Mouse (Mus musculus) E14TG2a.4 (cell line): ENCODE measurements at regions not wholly inside any gene's neighbourhood (a gene's known extent, or its start where the extent isn't known, plus 50 kb on each side); places are given as distances from the start of the nearest gene placed in this dataset.

Experiments used
- H3K27me3 ChIP-seq: 2 replicates; pipeline ENCODE4 v1.6.1; 2014; ENCODE audit warnings: low read length, control low read depth; ENCODE audit not compliant: insufficient read depth
- H3K36me3 ChIP-seq: 2 replicates; pipeline ENCODE4 v1.6.1; 2014; ENCODE audit warnings: low read length, control low read depth; ENCODE audit not compliant: insufficient read depth
- H3K4me1 ChIP-seq: replicated peaks from 2 replicates; pipeline ENCODE4 v1.6.1; 2014; ENCODE audit warnings: low read depth, low read length, control low read depth
- H3K4me3 ChIP-seq: replicated peaks from 2 replicates; pipeline ENCODE4 v1.5.1; 2014; ENCODE audit warnings: mild to moderate bottlenecking, low read length
- H3K9me3 ChIP-seq: 2 replicates; pipeline ENCODE4 v1.6.1; 2014; ENCODE audit warnings: low read length, control low read depth
- CTCF ChIP-seq: conservative IDR thresholded peaks from 2 replicates; pipeline ENCODE4 v1.5.1; 2014; ENCODE audit warnings: low read length
- NANOG ChIP-seq: IDR thresholded peaks from 2 replicates; pipeline ENCODE4 v1.6.1; 2014; ENCODE audit warnings: borderline replicate concordance, low read length, mixed read lengths
- POU5F1 ChIP-seq: IDR thresholded peaks from 2 replicates; pipeline ENCODE4 v1.6.1; 2014; ENCODE audit warnings: low read length, borderline replicate concordance

DNA sequence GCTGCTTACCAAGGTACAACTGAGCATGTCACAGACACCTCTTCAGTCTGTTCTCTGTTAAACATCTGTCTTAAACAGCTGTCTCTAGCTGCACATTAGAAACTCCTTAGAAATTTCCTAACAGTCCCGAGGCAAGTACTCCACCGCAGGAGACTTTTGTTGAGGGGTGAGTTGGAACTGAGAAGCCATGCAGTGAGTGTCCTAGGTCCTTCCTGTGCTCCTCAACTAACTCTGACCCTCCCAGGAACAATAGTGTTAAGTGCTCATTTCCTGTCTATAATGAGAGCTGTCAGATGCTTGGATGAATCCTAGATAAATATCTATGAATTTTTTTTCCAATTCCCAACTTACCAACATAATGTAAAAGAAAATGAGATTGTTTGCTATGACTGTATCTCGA, 141.1 kb downstream of the Slc35b3 start:
- H3K27me3 ChIP-seq: no peaks in the 10 kb centered on the region

DNA sequence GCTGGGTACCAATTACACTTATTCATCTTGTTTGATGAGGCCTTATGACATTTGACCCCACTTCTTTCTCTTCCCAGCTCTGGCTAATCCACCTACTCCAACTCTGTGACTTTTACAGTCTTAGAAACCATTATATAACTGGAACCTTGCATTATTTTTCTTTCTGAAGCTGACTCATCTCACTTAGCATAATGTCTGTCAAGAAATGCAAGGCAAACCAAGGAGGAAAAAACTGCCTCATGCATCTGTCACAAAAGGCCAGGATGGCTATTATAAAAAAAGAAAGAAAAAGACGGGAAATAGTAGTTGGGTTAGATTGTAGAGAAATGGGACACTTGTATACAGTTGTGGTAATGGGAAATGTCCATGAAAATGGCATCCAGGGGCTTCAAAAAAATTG, 141.9 kb downstream of the Slc35b3 start:
- H3K9me3 ChIP-seq: peaks cover 12% of the 10 kb centered on the region; the same call in 1 of the 2 replicates
- H3K36me3 ChIP-seq: no peaks in the 10 kb centered on the region
- H3K4me1 ChIP-seq: peaks cover 24% of the 10 kb centered on the region
- TF ChIP-seq POU5F1 (no peak), CTCF (no peak), NANOG (no peak)
- H3K4me3 ChIP-seq: no peak overlapping the region
- H3K27me3 ChIP-seq: no peaks in the 10 kb centered on the region

More for the DNA sequence above, 141.1 kb downstream of the Slc35b3 start:
- peaks cover 5% of the 10 kb centered on the region; the same call in 1 of the 2 replicates for H3K9me3 ChIP-seq
- no peaks in the 10 kb centered on the region for H3K36me3 ChIP-seq
- H3K4me1 ChIP-seq: peaks cover 29% of the 10 kb centered on the region
- TF ChIP-seq POU5F1: no peak
- TF ChIP-seq CTCF: no peak
- peak; percentile 66; the same call in 1 of the 2 replicates for TF ChIP-seq NANOG
- H3K4me3 ChIP-seq: no peak overlapping the region

DNA sequence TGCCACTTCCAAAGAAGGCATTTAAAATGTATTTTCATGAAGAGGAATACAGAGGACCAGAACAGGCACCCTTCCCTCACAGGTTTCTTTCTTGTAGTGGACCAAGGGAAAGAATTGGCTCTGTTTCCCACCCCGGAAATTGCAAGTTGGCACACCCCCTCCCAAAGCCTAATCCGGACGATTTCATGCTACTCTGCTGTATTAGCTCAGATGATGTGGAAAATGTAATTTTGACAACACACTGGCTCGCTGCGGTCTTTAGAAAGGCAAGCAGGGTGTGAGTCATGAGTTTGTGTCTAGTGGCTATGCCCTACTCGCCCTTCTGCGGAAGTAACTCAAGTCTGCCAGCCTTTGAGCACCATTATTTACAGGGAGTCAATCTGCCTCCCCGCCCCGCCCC, 144.4 kb downstream of the Slc35b3 start:
- H3K9me3 ChIP-seq: peaks cover 14% of the 10 kb centered on the region; the same call in 1 of the 2 replicates
- H3K4me1 ChIP-seq: peaks cover 24% of the 10 kb centered on the region
- no peaks in the 10 kb centered on the region for H3K36me3 ChIP-seq
- H3K4me3 ChIP-seq: no peak overlapping the region
- no peaks in the 10 kb centered on the region for H3K27me3 ChIP-seq
- TF ChIP-seq NANOG (no peak), POU5F1 (no peak), CTCF (no peak)

DNA sequence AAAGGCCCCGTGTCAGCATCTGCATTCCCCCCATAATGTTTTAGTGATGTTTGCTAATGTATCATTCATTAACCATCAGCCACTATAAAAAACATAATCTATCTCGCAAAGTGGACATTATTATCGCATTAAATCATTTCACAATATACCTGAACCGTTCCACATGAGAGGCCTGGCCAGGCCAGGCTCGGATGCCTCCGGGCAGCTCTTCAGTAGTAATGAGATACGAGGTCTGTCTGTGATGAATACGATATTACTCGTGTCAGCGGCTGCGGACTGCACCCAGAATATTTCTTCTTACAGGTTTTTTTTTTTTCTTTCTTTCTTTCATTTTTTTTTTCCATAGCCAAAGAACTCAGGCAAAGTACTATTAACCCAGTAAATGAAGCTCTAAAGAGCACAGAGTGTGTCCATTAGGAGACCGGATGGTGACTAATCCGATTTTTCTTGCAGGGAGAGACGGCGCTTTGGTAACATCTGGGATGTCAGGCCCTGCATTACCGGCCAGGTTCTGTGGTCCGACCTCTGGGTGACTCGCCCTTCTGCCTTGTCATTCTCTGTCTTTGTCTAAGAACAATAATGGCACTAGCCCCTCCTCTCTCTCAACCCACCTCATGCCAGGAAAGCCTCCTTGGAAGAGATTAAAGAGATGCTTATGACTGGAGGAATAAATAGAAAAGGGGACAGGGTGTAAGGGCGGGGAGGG, 145.5 kb downstream of the Slc35b3 start:
- Histone ChIP-seq H3K9me3 (peaks cover 14% of the 10 kb centered on the region; the same call in 1 of the 2 replicates), H3K4me1 (peaks cover 24% of the 10 kb centered on the region), H3K36me3 (no peaks in the 10 kb centered on the region), H3K27me3 (no peaks in the 10 kb centered on the region), H3K4me3 (no peak overlapping the region)
- no peak for TF ChIP-seq NANOG
- TF ChIP-seq POU5F1: no peak
- TF ChIP-seq CTCF: no peak

DNA sequence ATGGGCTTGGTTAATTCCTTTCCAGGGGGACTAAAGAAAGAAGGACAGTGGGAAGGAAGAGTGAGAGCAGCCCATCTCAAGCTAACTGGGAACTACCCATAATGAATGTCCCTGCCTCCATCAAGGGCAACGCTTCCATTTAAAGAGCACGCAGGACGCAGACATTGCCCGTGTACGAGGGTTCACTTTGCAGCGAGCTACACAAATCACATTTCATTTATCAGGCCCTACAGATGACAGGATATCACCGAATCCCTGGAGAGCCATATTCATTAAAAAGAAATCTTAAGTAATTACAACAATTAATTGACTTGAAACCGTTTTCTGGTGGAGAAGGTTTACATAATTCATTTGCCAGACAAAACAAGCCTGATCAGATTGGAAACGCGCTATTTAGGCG, 139.7 kb upstream of the Eef1e1 start:
- Histone ChIP-seq H3K36me3 (no peaks in the 10 kb centered on the region), H3K4me3 (no peak overlapping the region), H3K9me3 (no peaks in the 10 kb centered on the region), H3K27me3 (peaks cover 2% of the 10 kb centered on the region; the same call in 1 of the 2 replicates), H3K4me1 (peaks cover 4% of the 10 kb centered on the region; the same call in 1 of the 2 replicates)
- no peak for TF ChIP-seq POU5F1
- TF ChIP-seq NANOG: no peak
- TF ChIP-seq CTCF: no peak

- TF ChIP-seq POU5F1 (no peak), CTCF (no peak)
- Histone ChIP-seq H3K27me3 (no peaks in the 10 kb centered on the region), H3K4me3 (0 out of 2 replicates have a peak overlapping the region, but pooled peaks have one; percentile 13), H3K4me1 (peaks cover 6% of the 10 kb centered on the region), H3K9me3 (no peaks in the 10 kb centered on the region), H3K36me3 (no peaks in the 10 kb centered on the region)
These were observed 134.6 kb upstream of the Eef1e1 start for GRCm38 (mm10) chr13:38793456-38793855.

DNA sequence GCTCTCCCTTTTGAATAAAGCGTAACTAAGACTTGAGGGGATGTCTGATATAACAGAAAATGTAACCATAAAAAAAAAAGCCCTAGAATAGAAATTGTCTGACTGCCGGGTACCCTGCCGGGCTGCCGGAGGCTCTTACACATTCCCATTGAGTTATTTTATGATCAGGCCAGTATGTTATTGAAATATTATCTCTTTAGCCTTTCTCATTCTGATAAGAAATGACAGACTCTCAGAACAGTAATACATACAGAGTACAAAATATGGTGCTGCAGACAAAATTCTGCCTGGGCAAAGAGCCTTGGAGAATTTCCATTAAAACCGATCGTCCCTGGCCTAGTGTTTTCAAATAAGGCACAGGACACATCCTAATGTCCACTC, 121.8 kb upstream of the Eef1e1 start:
- Histone ChIP-seq H3K4me1 (no peaks in the 10 kb centered on the region), H3K27me3 (no peaks in the 10 kb centered on the region), H3K4me3 (no peak overlapping the region), H3K9me3 (peaks cover 4% of the 10 kb centered on the region; the same call in 1 of the 2 replicates), H3K36me3 (no peaks in the 10 kb centered on the region)
- TF ChIP-seq POU5F1 (no peak), CTCF (no peak), NANOG (no peak)

GRCm38 (mm10) chr13:38779984-38780629, 121.2 kb upstream of the Eef1e1 start:
- Histone ChIP-seq H3K9me3 (peaks cover 4% of the 10 kb centered on the region; the same call in 1 of the 2 replicates), H3K36me3 (no peaks in the 10 kb centered on the region), H3K4me1 (no peaks in the 10 kb centered on the region), H3K4me3 (no peak overlapping the region), H3K27me3 (no peaks in the 10 kb centered on the region)
- TF ChIP-seq CTCF: no peak
- TF ChIP-seq NANOG: no peak
- TF ChIP-seq POU5F1: no peak
